Comparison of ENCODE assay signal across 10 mouse cellular contexts in the genomic region with DNA sequence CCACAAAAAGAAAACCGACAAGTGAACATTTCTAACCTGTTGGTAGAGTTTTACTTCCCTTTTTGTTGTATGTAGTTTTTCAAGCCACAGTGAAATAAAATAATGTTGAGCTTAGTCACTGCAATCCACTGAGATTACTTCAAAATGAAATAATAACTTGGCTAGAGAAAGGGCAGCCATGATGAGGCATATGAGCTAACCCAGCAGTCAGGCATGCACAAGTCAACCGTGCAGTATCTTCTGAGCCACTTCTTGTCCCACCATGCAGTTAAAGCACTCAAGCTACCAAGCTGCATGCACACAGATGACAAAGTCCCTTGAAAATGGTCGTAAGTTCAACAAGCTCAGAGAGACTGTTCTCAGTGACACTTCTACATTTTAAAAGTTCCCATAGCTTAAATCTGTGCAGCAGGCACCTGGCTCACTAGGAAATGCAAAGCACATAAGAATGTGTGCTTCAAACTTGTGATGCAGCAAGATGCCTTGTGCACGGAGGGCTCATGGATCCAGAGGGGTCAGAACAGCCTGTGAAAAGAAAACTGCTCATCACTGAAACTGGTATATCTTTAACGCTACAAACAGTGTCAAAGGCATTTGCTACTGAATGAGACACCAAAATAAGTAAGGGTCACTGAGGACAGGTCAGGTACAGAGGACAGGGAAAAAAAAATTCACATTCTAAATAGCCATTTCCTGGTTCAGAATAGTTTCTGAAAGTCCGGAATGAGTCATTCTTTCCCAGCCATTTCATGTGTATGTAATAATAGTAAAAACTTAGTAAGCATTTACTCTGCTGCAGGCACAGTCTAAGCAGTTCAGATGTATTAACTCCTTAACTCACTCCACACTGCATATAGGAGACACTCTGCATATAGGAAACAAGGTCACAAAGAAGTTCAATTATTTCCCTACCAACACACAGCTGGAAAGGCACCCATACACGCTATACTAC.
A peak's percentile ranks its signal among the peaks of the same experiment; 100 is the strongest.
DNase-seq lines count a peak whose midpoint lies in the region; ATAC-seq and TF ChIP-seq lines count a peak whose summit lies in the region.
"Had no signal": no experiment of that assay in that cellular context is flagged by ENCODE, and none has a peak within 500 bp of the region (broad histone marks: within the 10 kb centered on the region; RNA-seq: fewer than 3 reads in every experiment).

No protein-coding gene starts in this region.

- no peaks in the 10 kb centered on the region for H3K36me3 ChIP-seq in spleen, adult 2 months (ENCODE audit: control insufficient read depth, insufficient read depth, low read length)
- no peaks in the 10 kb centered on the region for H3K36me3 ChIP-seq in stomach, postnatal 0 days (ENCODE audit: control insufficient read depth, insufficient read depth, low read length)
- no peaks in the 10 kb centered on the region for H3K36me3 ChIP-seq in forebrain, embryonic 16.5 days (ENCODE audit: control insufficient read depth, insufficient read depth)

- no peak overlapping the region for H3K9ac ChIP-seq in stomach, postnatal 0 days (ENCODE audit: low read length)
- no peak overlapping the region for H3K9ac ChIP-seq in forebrain, embryonic 16.5 days (replicated peaks; ENCODE audit: low read depth, low read length)

- H3K4me1 ChIP-seq in spleen, adult 2 months (ENCODE audit: control insufficient read depth, insufficient read depth, insufficient read length) = peaks cover 8% of the 10 kb centered on the region; the same call in 1 of the 2 replicates
- H3K4me1 ChIP-seq in stomach, postnatal 0 days (replicated peaks; ENCODE audit: control insufficient read depth, insufficient read depth) = peaks cover 7% of the 10 kb centered on the region
- H3K4me1 ChIP-seq in forebrain, embryonic 16.5 days (replicated peaks; ENCODE audit: control insufficient read depth, insufficient read depth, low read length) = peaks cover 6% of the 10 kb centered on the region

- no peaks in the 10 kb centered on the region for H3K27me3 ChIP-seq in spleen, adult 2 months (ENCODE audit: control insufficient read depth, insufficient read depth, low read length)
- no peaks in the 10 kb centered on the region for H3K27me3 ChIP-seq in stomach, postnatal 0 days (ENCODE audit: control insufficient read depth, insufficient read depth, low read length)
- H3K27me3 ChIP-seq in forebrain, embryonic 16.5 days (replicated peaks; ENCODE audit: control insufficient read depth, insufficient read depth, low read length) = no peaks in the 10 kb centered on the region

- 67% methylated on average over 7 of the region's 7 CpGs for WGBS in spleen, adult 2 months
- WGBS in stomach, postnatal 0 days = 42% methylated on average over 7 of the region's 7 CpGs
- WGBS in forebrain, embryonic 16.5 days = 86% methylated on average over 7 of the region's 7 CpGs

- no peaks in the 10 kb centered on the region for H3K9me3 ChIP-seq in stomach, postnatal 0 days (ENCODE audit: control insufficient read depth, low read length)
- H3K9me3 ChIP-seq in forebrain, embryonic 16.5 days (ENCODE audit: control insufficient read depth, low read length) = no peaks in the 10 kb centered on the region

- no peak overlapping the region for H3K4me2 ChIP-seq in stomach, postnatal 0 days (replicated peaks; ENCODE audit: low read depth)
- H3K4me2 ChIP-seq in forebrain, embryonic 16.5 days (ENCODE audit: low read length) = no peak overlapping the region

- TF ChIP-seq EP300 in stomach, postnatal 0 days (optimal IDR thresholded peaks at IDR 0.05) = no peak

- no peak for TF ChIP-seq POLR2A in spleen, adult 2 months (IDR thresholded peaks at IDR 0.05; ENCODE audit: low read depth, low read length)

- DNase-seq in heart, adult 8-10 months (ENCODE audit: low spot score) = peak; percentile 67
- no peak for DNase-seq in heart, postnatal 4 days
- no peak for DNase-seq in spleen, adult 2 months (ENCODE audit: low read depth in 1 of 2, low spot score in 2 of 2)
- no peak for DNase-seq in spleen, postnatal 14 days (ENCODE audit: low spot score in 2 of 2)
- no peak for DNase-seq in stomach, postnatal 0 days (ENCODE audit: low spot score)
- DNase-seq in cerebellum, postnatal 25 days = no peak
- DNase-seq: midbrain, embryonic 14.5 days; thymus, postnatal 36 days had no signal

- H3K27ac ChIP-seq in spleen, adult 2 months (ENCODE audit: insufficient read depth, low read length) = 0 out of 2 replicates have a peak overlapping the region, but pooled peaks have one; percentile 4
- H3K27ac ChIP-seq in stomach, postnatal 0 days (replicated peaks) = peak overlapping the region; percentile 83
- no peak overlapping the region for H3K27ac ChIP-seq in forebrain, embryonic 16.5 days (ENCODE audit: low read length)

- ATAC-seq in hematopoietic stem cell, adult 5-6 weeks (replicated peaks in 1 of 2; ENCODE audit: insufficient read depth in 1 of 2, low FRiP score in 2 of 2, low TSS enrichment in 1 of 2, low read depth in 1 of 2, poor library complexity in 2 of 2, severe bottlenecking in 2 of 2) = peak; percentile 29 to 53; a peak in 3 of 4 replicates
- ATAC-seq in stomach, postnatal 0 days (ENCODE audit: low FRiP score, low TSS enrichment) = peak; percentile 85
- no peak for ATAC-seq in forebrain, embryonic 16.5 days

- no peak for TF ChIP-seq CTCF in spleen, adult 2 months (IDR thresholded peaks at IDR 0.05; ENCODE audit: extremely low read depth, insufficient read depth, insufficient read length, insufficient replicate concordance)
- TF ChIP-seq CTCF in stomach, postnatal 0 days (IDR thresholded peaks at IDR 0.05; ENCODE audit: low read depth) = no peak

- no peak overlapping the region for H3K4me3 ChIP-seq in spleen, adult 2 months (ENCODE audit: extremely low read depth, insufficient read depth, insufficient read length)
- no peak overlapping the region for H3K4me3 ChIP-seq in stomach, postnatal 0 days (ENCODE audit: low read depth, low read length)
- no peak overlapping the region for H3K4me3 ChIP-seq in forebrain, embryonic 16.5 days (replicated peaks; ENCODE audit: low read length)
